Mouse (Mus musculus) small intestine, adult 2 months (tissue): ENCODE measurements at regions not wholly inside any gene's neighbourhood (a gene's known extent, or its start where the extent isn't known, plus 50 kb on each side); places are given as distances from the start of the nearest gene placed in this dataset.

Experiments used
- H3K27ac ChIP-seq: fragments of 200-500 bp; 2 replicates; pipeline ENCODE4 v1.5.1; 2012; ENCODE audit warnings: low read depth, low read length, control low read depth, inconsistent platforms; ENCODE audit not compliant: insufficient read depth
- H3K27me3 ChIP-seq: fragments of 200-500 bp; 2 replicates; pipeline ENCODE4 v1.6.1; 2012; ENCODE audit warnings: mild to moderate bottlenecking, moderate library complexity, low read length, inconsistent platforms; ENCODE audit not compliant: control insufficient read depth, insufficient read depth
- H3K36me3 ChIP-seq: fragments of 200-500 bp; 2 replicates; pipeline ENCODE4 v1.6.1; 2012; ENCODE audit warnings: mild to moderate bottlenecking, low read length, control low read depth, inconsistent platforms; ENCODE audit not compliant: control insufficient read depth, insufficient read depth
- H3K4me1 ChIP-seq: fragments of 200-500 bp; 2 replicates; pipeline ENCODE4 v1.6.1; 2012; ENCODE audit warnings: low read length, inconsistent platforms, mixed read lengths; ENCODE audit not compliant: control insufficient read depth, insufficient read depth, insufficient read length
- H3K4me3 ChIP-seq: fragments of 200-500 bp; 2 replicates; pipeline ENCODE4 v1.5.1; 2012; ENCODE audit warnings: low read depth, mild to moderate bottlenecking, control low read depth, inconsistent platforms, low read length, moderate library complexity
- CTCF ChIP-seq: fragments of 200-500 bp; IDR thresholded peaks from 2 replicates; pipeline ENCODE4 v1.5.1; 2012; ENCODE audit warnings: low read depth, mild to moderate bottlenecking, control low read depth, inconsistent platforms, low read length, moderate library complexity, mixed read lengths; ENCODE audit not compliant: insufficient replicate concordance, insufficient read length; ENCODE audit errors: extremely low read depth
- POLR2A ChIP-seq: fragments of 200-500 bp; IDR thresholded peaks from 2 replicates; pipeline ENCODE4 v1.6.1; 2012; ENCODE audit warnings: low read depth, mild to moderate bottlenecking, control low read depth, inconsistent platforms, low read length, moderate library complexity
- WGBS: fragments of 180-500 bp; shearing (Covaris S2); methylation state at CpG from one replicate; pipeline ENCODE4 v1.1.7; 2018; 5-methylcytosine and 5-hydroxymethylcytosine counted together

DNA sequence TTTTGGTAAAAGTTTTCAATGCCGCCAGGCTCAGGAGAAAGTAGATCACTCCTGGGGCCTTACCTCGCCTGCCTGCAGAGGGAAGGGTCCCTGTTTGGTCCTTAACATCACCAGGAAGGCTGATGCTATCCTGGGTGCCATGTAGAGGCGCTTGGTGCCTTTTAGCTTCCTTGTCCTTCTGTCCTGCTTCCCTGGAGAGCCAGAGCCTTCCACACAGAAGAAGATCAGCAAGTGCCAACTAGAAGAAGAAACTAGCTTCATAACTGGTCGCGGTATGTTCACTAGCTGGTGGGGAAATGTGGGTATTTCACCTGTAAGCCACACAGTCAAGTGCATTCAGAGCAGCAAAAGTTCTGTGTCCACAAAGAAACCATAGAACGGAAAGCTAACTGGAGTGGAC lies 103.4 kb downstream of the Bms1 start:
- TF ChIP-seq POLR2A: no peak
- no peak for TF ChIP-seq CTCF
- Histone ChIP-seq H3K27ac (no peak overlapping the region), H3K27me3 (no peaks in the 10 kb centered on the region), H3K4me3 (no peak overlapping the region), H3K36me3 (no peaks in the 10 kb centered on the region), H3K4me1 (no peaks in the 10 kb centered on the region)
- WGBS: 85% methylated on average over 6 of the region's 6 CpGs

DNA sequence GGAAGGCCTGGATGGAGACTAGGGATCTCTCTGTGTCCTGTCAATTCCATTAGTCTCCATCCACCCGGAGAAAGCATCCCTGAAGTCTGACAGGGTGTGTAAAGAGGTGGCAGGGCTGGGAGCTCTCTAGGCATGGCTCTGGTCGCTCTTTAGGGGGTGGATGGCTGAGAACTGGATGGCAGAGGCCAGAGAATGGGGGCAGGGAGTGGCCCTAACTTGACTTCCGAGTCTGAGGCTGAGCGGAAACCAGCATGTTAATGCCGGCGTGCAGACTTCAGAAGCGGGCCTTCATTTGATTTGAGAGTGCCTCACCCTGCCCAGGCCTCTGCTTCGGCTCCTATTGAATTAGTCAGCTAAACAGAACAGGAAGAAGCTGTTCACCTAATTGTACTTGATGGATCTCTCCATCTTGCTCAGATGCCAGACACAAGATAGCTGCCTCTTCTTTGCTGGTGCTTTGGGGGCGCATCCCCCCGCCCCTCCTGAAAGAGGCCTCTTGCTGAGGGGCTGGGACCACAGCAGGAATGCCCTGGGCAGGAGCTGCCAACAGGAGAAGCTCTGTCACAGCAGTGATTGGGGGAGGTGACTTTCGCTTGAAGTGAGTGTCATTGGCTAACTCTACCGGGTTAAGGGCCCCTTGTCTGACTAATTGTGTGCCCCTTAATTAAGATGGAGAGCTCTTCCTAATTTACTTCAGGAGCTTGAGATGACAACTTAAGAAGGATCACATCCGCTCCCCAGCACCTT lies 104.2 kb downstream of the Bms1 start:
- no peaks in the 10 kb centered on the region for H3K36me3 ChIP-seq
- WGBS: 49% methylated on average over 13 of the region's 13 CpGs
- H3K27ac ChIP-seq: no peak overlapping the region
- H3K4me1 ChIP-seq: no peaks in the 10 kb centered on the region
- H3K27me3 ChIP-seq: no peaks in the 10 kb centered on the region
- TF ChIP-seq CTCF (no peak), POLR2A (no peak)
- no peak overlapping the region for H3K4me3 ChIP-seq

DNA sequence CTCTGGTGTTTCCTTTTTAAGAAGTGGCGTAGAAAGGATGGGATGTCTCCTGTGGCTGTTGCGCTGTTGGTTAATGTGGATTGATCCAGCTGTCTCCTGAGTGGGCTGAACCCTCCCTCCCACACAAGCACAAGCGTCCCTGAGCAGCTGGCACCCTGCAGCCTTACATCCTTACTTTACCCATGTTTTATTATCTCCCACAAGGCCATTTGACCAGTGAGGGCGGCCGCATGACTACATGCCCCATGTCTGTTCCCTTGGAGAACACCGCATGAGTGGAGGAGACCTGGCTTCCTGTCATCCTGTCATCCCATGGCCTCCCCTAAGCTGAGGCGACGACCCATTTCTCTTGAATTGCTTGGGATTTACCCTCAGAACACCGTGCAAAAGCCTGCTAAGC lies 108.2 kb downstream of the Bms1 start:
- H3K27ac ChIP-seq: no peak overlapping the region
- TF ChIP-seq CTCF (no peak), POLR2A (no peak)
- WGBS: 86% methylated on average over 9 of the region's 9 CpGs
- no peak overlapping the region for H3K4me3 ChIP-seq
- no peaks in the 10 kb centered on the region for H3K27me3 ChIP-seq
- H3K36me3 ChIP-seq: no peaks in the 10 kb centered on the region
- H3K4me1 ChIP-seq: no peaks in the 10 kb centered on the region

DNA sequence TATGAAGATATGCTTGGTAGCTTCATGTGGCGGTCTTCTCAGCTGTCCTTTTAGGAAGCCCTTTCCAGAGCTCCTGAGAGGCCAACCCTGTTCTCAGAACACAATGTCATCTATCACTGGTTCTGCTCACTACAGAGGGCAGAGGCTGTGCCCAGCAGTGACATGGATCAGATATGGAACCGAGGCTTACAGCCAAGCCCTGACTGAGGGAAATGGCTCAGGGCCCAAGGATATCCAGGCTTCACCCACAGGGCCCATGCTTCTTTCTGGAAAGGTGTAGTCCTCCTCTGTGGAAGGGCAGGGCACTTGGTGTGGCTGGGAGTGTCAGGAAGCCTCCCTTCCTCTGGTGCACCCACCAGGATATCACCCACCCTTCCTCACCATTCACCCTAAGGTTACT lies 109.4 kb downstream of the Bms1 start:
- no peak overlapping the region for H3K4me3 ChIP-seq
- H3K36me3 ChIP-seq: no peaks in the 10 kb centered on the region
- WGBS: 56% methylated on average over 2 of the region's 2 CpGs

DNA sequence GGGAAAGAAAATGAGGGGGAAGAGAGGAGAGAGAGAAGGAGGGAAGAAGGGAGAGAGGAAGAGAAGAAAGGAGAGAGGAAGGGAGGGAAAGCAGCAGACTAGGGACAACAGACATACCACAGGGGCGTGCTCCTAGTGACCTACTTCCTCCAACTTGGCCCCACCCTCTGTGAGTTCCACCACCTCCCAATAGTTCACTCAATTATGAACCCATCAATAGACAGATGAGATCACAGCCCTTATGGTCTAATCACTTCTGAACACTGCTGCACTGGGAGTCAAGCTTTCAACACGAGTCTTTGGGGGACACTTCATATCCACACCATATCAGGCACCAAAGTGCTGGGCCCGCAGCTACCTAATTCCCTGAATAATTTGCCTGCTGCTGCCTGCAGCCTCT lies 110.7 kb downstream of the Bms1 start:
- H3K27me3 ChIP-seq: no peaks in the 10 kb centered on the region
- WGBS: 57% methylated on average over 3 of the region's 3 CpGs
- H3K36me3 ChIP-seq: no peaks in the 10 kb centered on the region
- no peak overlapping the region for H3K27ac ChIP-seq
- TF ChIP-seq POLR2A (no peak), CTCF (no peak)
- H3K4me1 ChIP-seq: no peaks in the 10 kb centered on the region
- no peak overlapping the region for H3K4me3 ChIP-seq

More for the DNA sequence above, 109.4 kb downstream of the Bms1 start:
- no peaks in the 10 kb centered on the region for H3K4me1 ChIP-seq
- TF ChIP-seq CTCF (no peak), POLR2A (no peak)
- no peak overlapping the region for H3K27ac ChIP-seq
- no peaks in the 10 kb centered on the region for H3K27me3 ChIP-seq

DNA sequence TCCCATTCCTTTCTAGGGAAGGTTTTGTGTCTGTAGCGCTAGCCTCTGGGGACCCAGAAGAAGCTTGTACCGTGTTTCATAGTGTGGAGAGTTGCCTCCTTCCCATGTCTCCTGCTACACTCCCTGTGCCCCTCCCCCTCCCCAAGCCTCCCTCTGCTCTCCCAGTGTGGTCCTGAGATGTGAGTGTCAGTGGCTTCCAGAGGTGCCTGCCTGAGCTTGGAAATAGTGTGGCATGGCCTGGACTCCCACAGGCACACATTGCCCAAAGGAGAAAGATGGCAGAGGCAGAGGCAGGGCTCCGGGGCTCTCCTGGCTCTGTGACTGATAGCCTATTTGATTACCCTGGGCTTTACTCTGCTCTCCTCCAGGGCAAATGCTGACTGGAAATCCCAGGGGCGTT lies 110.0 kb upstream of the Ret start:
- Histone ChIP-seq H3K27me3 (no peaks in the 10 kb centered on the region), H3K36me3 (no peaks in the 10 kb centered on the region), H3K4me1 (no peaks in the 10 kb centered on the region), H3K27ac (no peak overlapping the region), H3K4me3 (no peak overlapping the region)
- 42% methylated on average over 4 of the region's 4 CpGs for WGBS
- TF ChIP-seq POLR2A: no peak
- no peak for TF ChIP-seq CTCF

DNA sequence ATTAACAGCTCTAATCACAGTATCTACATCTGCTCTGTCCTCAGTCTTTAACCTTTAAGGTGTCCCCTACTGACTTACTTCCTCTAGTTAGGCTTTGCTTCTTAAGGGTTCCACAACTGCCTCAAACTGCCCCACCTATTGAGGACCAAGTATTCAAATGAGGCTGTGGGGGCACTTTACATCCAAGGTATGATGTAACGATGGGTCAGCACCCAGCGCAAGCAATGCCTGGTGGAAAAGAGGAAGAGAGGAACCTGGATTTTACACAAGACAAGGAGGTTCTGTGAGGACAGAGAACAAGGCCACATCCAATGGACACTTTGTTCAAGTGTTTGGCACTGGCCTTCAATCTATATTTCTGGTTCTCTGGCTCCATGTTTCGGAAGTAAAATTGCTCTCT lies 107.7 kb upstream of the Ret start:
- Histone ChIP-seq H3K27me3 (no peaks in the 10 kb centered on the region), H3K27ac (no peak overlapping the region), H3K36me3 (no peaks in the 10 kb centered on the region), H3K4me1 (no peaks in the 10 kb centered on the region), H3K4me3 (no peak overlapping the region)
- TF ChIP-seq CTCF: no peak
- no peak for TF ChIP-seq POLR2A
- 92% methylated on average over 3 of the region's 3 CpGs for WGBS

DNA sequence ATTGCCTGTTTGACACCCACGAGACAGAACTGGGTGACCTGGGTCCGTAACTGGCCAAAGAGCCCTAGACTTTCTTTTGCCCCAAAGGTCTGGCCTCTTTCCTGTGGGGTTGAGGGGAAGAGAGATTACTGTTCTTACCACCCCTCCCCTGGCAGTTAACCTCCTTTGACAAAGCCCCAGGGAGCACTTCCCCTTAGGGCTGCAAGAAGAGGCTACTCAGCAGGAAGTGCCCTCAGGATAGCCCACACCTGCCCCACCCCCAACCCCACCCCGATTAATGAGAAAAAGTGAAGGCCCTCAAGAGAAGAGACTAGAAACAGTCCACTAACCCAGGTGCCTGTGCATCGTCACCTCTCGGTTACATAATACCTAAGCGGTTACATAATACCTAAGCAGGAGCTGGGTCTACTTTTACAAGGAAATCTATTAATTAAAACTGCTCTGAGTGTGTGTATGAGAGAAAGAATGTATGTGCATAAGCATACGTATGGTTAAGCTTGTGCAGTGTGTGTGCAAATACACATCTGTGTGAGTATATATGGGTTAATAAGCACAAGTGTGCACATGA lies 105.3 kb upstream of the Ret start:
- TF ChIP-seq CTCF (no peak), POLR2A (no peak)
- 46% methylated on average over 7 of the region's 7 CpGs for WGBS

More for the DNA sequence above, 105.3 kb upstream of the Ret start:
- no peak overlapping the region for H3K4me3 ChIP-seq
- no peaks in the 10 kb centered on the region for H3K27me3 ChIP-seq
- H3K27ac ChIP-seq: no peak overlapping the region
- no peaks in the 10 kb centered on the region for H3K36me3 ChIP-seq
- no peaks in the 10 kb centered on the region for H3K4me1 ChIP-seq
